Mouse (Mus musculus): ENCODE results near the gene Lrrc4b.

Lrrc4b gene

GRCm38 (mm10) chr7:44485572-44486195 lies 56.9 kb downstream of the Lrrc4b start:
- no peak for DNase-seq (ENCODE audit: low spot score in 2 of 2)

- DNase-seq (ENCODE audit: low spot score in 2 of 2): no peak
Measured at GRCm38 (mm10) chr7:44486927-44487575, 58.2 kb downstream of the Lrrc4b start.

GRCm38 (mm10) chr7:44487936-44488335 lies 59.1 kb downstream of the Lrrc4b start:
- no peak for DNase-seq (ENCODE audit: low spot score in 2 of 2)

- no peak for DNase-seq (ENCODE audit: low spot score in 2 of 2)
Measured at GRCm38 (mm10) chr7:44488545-44488944, 59.7 kb downstream of the Lrrc4b start.

- DNase-seq (ENCODE audit: low spot score in 2 of 2): no peak
Measured at GRCm38 (mm10) chr7:44490281-44490680, 61.5 kb downstream of the Lrrc4b start.

- DNase-seq (ENCODE audit: low spot score in 2 of 2): no peak
Measured at GRCm38 (mm10) chr7:44491391-44491790, 62.6 kb downstream of the Lrrc4b start.

- DNase-seq (ENCODE audit: low spot score in 2 of 2): no peak
Measured at GRCm38 (mm10) chr7:44492166-44492826, 63.5 kb downstream of the Lrrc4b start.

GRCm38 (mm10) chr7:44494681-44495080 lies 65.9 kb downstream of the Lrrc4b start:
- DNase-seq (ENCODE audit: low spot score in 2 of 2): no peak

GRCm38 (mm10) chr7:44495086-44495485 lies 66.3 kb downstream of the Lrrc4b start:
- no peak for DNase-seq (ENCODE audit: low spot score in 2 of 2)

GRCm38 (mm10) chr7:44495992-44496770 lies 67.4 kb downstream of the Lrrc4b start, which contains the start of the genes Emc10 and Fam71e1:
Gene Emc10 (minus strand): TSS chr7:44496529.
Gene Fam71e1 (plus strand): TSS chr7:44496581.
- DNase-seq (ENCODE audit: low spot score in 2 of 2): peak; percentile 94 to 95

GRCm38 (mm10) chr7:44496771-44497109 lies 67.9 kb downstream of the Lrrc4b start:
- no peak for DNase-seq (ENCODE audit: low spot score in 2 of 2)

GRCm38 (mm10) chr7:44497361-44498055 lies 68.7 kb downstream of the Lrrc4b start:
- no peak for DNase-seq (ENCODE audit: low spot score in 2 of 2)

- DNase-seq (ENCODE audit: low spot score in 2 of 2): no peak
Measured at GRCm38 (mm10) chr7:44498922-44499321, 70.1 kb downstream of the Lrrc4b start.

- no peak for DNase-seq (ENCODE audit: low spot score in 2 of 2)
Measured at GRCm38 (mm10) chr7:44500046-44500445, 71.2 kb downstream of the Lrrc4b start.

- DNase-seq (ENCODE audit: low spot score in 2 of 2): peak; percentile 30 to 41
Measured at GRCm38 (mm10) chr7:44501563-44502115, 72.8 kb downstream of the Lrrc4b start.

GRCm38 (mm10) chr7:44507491-44507890 lies 78.7 kb downstream of the Lrrc4b start:
- DNase-seq (ENCODE audit: low spot score in 2 of 2): no peak
